Mouse (Mus musculus) gonadal fat pad, adult 2 months (tissue): ENCODE data around the gene Pcyt2. TPM values are rescaled to one million over a fixed set of nuclear protein-coding genes. Genes with fewer than 3 reads are reported as not detected.
"Not testable (repeated sequence)": the region's sequence is repeated elsewhere in the genome, so short reads cannot be mapped to it uniquely, and the experiment has no call there.

Source experiments
- DNase-seq: peaks from one replicate; pipeline ENCODE4 v3.0.0-alpha.2; 2012; ENCODE audit warnings: low read depth
- polyA plus RNA-seq: library from polyadenylated mRNA; depleted of rRNA; stranded (reverse); fragments of >200 nt; gene quantifications from 2 replicates; pipeline ENCODE4 v1.2.3, GENCODE M21; 2012

The Pcyt2 gene
- polyA plus RNA-seq, 1 experiment = 189 TPM

GRCm38 (mm10) chr11:120615606-120616203 is 2.0 kb downstream of the Pcyt2 start:
- no peak for DNase-seq

GRCm38 (mm10) chr11:120615167-120615566 is 2.6 kb downstream of the Pcyt2 start:
- DNase-seq = no peak

DNA sequence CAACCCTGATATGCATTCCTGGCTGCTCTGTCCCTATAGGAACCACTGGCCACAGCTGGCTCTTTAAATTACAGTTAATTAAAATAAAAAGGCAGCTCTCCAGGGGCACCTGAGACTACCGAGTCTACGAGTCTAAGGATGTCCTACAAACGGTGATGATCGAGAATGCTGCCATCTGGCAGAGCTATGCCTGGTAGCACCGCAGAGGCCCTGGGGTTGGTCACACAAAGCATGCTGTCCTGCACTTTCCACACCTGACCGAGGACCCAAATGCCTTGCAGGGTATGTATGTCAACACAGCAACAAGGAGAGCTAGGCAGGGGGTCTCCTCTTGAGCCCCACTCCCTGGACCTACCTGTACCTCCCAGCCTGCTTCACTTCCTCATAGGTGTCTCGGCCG is 3.8 kb downstream of the Pcyt2 start:
- no peak for DNase-seq

DNA sequence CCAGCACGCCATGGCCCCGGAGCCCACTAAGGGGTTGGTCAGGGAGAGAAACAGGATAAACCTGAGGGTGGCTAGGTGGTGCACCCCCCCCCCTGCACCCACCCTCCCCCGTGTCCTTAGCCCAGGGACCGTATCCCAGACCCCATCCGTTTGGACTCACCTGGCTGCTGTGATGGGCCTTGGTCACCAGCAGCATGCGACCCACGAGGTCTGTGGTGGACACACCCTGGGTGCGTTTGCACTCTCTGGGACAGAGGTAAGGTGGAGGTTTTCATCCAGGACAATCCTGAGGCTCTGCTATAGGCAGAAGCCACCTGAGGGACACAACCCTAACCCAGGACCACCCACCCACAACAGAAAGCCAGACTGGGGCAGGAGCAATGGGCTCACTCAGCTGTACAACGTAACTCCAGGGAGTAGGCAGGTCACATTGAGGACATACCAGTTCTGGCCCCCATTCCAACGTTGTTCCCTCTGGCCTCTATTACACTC is 4.2 kb downstream of the Pcyt2 start:
- DNase-seq = no peak

GRCm38 (mm10) chr11:120612763-120613162 is 5.0 kb downstream of the Pcyt2 start:
- no peak for DNase-seq

GRCm38 (mm10) chr11:120610477-120611046 is 7.2 kb downstream of the Pcyt2 start:
- no peak for DNase-seq

DNA sequence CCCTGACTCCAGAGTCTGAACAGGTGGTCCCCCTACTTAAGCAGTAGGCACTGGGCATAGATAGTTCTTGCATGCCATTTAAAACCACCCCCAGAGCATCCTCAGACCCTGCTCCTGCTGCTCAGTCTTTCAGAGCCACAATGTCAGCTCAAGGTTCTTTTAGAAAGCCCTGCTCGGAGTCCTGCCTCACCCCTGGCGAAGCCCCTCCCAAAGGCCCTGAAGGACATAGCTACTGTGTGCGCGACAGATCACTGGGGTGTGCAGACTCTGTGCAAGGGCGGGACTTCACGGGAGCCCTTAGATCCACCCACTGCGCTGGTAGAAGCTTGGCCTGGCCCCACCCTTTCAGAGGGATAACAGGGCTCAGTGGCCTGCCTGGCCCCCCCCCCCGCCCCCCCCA is 8.5 kb downstream of the Pcyt2 start:
- no peak for DNase-seq

DNA sequence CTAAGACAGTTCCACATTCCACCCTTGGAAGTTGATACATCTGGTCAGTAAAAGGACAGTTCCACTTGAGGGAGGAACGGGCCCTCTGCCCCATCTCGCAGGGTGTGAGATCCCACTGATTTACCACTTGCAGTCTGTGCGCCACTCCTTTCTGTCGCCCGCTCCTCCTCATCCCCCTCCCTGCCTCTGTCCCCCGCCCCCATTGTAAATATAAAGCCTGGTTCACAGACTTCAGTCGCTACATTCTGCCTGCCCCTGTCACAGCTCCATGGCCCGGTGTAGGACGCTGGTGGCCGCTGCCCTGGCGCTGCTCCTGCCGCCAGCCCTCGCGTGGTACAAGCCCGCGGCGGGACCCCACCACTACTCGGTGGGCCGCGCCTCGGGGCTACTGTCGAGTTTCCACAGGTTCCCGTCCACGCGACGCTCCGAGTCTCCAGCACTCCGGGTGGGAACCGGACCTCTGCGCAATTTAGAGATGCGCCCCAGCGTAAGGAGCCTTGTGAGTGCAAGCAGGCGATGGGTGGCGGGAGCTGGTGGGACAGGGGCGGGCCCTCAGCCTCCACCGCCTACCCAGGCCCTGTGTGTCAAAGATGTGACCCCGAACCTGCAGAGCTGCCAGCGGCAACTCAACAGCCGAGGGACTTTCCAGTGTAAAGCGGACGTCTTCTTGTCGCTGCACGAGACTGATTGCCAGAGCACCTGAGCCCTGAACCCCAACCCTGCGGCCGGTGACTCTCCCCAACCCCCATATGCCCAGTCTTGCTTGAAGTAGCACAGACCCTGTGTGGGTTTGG is 9.3 kb downstream of the Pcyt2 start, which contains the start of gene Npb:
Gene Npb (plus strand): TSS at position 237 of the 794 bp plus-strand sequence.
- no peak for DNase-seq

DNA sequence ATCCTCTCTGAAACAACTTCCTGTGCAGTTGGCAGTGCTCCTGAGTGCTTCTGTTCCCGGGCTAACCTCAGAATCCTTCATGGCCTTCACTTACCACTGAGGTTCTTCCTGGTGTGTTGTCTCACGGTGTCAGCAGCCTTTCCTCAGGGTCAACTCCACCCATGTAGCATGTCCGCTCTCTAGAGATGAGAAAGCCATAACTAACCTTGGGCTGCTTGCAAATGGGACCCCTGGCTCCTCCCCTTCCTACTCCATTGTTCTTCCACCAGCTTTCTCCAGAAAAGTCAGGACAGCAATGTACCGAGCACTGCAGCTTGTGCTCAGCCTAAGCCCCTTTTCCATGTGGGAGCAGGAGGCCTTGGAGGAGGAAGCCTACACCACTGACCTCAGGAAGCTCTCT is 11.0 kb downstream of the Pcyt2 start:
- no peak for DNase-seq

- DNase-seq = no peak
These were observed 12.1 kb downstream of the Pcyt2 start for GRCm38 (mm10) chr11:120605667-120606066.

GRCm38 (mm10) chr11:120603545-120603944 is 14.2 kb downstream of the Pcyt2 start:
- no peak for DNase-seq

DNA sequence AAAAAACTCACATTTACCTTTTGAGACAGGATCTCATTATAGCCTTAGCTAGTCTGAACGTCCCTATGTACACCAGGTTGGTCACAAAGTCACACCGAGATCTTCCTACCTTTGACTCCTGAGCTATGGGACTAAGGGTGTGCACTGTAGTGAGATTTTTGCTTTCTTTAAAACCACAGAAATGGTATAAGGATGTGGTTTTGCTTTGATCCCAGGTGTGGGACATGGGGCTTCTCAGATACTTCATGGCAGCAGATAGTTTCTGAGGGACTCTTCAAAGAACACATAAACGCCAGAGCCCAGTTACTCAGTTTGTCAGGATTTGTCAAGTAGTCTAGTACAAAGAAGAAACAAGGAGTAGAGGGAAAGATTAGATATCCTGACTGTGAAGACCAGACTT is 17.0 kb downstream of the Pcyt2 start:
- DNase-seq = no peak

DNA sequence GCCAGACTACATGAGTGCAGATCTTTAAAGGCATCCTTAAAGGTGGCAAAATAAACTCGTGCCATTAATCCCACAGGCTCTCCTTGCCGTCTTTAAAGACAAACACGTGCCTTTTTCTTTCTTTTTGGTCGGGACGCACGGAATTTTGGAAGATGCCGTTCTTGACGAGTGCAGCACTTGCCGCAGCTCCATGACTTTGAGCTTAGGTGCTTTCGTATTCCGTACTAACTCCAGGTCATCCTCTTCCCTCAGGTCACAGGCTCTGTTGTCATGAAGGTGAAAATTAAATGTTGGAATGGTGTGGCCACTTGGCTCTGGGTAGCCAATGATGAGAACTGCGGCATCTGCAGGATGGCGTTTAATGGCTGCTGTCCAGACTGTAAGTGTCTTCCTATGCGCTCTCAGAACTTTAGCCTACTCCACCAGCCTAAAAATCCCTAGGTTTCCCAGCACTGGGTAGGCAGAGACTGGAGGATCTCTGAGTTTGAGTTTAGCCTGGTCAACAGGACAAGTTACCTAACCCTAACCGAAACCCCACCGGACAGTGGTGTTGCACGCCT is 18.7 kb downstream of the Pcyt2 start:
- no peak for DNase-seq

GRCm38 (mm10) chr11:120598283-120598989 is 19.3 kb downstream of the Pcyt2 start, which contains the start of the genes Alyref and Anapc11:
Gene Alyref (minus strand): TSS chr11:120598365.
Gene Anapc11 (plus strand): TSS chr11:120598421.
- peak; percentile 51 for DNase-seq

GRCm38 (mm10) chr11:120597240-120598235 is 20.2 kb downstream of the Pcyt2 start:
- DNase-seq = no peak

GRCm38 (mm10) chr11:120588531-120588930 is 29.2 kb downstream of the Pcyt2 start:
- DNase-seq = no peak

GRCm38 (mm10) chr11:120583937-120584336 is 33.8 kb downstream of the Pcyt2 start:
- no peak for DNase-seq

DNA sequence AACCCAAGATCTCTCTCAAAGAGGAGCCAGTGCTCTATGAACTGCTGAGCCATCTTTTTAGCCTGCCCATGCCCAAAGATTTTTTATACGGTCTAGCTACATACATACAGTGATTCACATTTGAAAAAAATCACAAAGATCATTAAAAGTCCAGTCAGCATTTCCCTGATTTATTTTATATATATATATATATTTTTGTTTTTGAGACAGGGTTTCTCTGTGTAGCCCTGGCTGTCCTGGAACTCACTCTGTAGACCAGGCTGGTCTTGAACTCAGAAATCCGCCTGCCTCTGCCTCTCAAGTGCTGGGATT is 34.8 kb downstream of the Pcyt2 start:
- not testable (repeated sequence) for DNase-seq

DNA sequence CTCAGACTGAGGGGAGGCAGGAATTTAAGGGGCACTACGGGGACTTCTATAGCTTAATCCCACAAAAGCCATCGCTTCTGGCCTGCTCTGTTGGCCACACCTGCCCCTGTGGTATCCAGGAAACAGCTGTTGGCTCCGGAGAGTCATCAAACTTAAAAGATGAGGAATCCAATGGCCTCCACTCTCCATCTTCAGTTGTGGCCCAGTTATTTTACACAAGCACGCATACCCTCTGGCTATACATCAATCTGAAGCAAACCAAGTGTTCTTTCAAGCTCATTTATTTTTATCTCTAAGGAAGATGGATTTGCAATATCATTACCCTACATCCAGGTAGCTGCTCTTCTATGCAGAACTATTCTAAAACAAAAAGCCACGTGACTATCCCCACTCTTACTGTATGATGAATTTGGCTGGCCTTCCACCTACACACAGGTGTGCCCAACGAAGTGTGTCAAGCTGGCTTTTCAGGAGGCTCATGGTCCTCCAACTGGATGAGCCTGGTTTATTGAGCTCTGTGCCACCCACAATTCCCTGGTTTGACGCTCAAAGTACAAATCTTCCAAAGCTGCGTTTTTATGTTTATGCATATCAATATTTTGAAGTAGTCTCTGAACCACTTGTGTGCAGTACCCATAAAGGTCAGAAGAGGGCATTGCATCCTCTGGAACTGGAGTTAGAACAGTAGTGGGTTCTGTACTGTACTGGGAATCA is 35.3 kb downstream of the Pcyt2 start:
- no peak for DNase-seq
